11 mouse cellular contexts compared by ENCODE assay signal in genomic region chr4:124811347-124811975, GRCm38 (mm10). TPM values are rescaled to one million over a fixed set of nuclear protein-coding genes. Genes with fewer than 3 reads are reported as not detected.
DNase-seq lines count a peak whose midpoint lies in the region; ATAC-seq lines count a peak whose summit lies in the region.
"Had no signal": no experiment of that assay in that cellular context is flagged by ENCODE, and none has a peak within 500 bp of the region (broad histone marks: within the 10 kb centered on the region; RNA-seq: fewer than 3 reads in every experiment).

No protein-coding gene starts in this region.

- no peak overlapping the region for H3K4me3 ChIP-seq in hindbrain, embryonic 13.5 days
- H3K4me3 ChIP-seq: embryonic facial prominence, embryonic 12.5 days; heart, adult 2 months had no signal

- no peak overlapping the region for H3K4me2 ChIP-seq in hindbrain, embryonic 13.5 days
- H3K4me2 ChIP-seq: embryonic facial prominence, embryonic 12.5 days had no signal

- 14% methylated on average over 9 of the region's 9 CpGs for WGBS in hindbrain, embryonic 13.5 days

- intact Hi-C loops in left cerebral cortex, postnatal 14 days (cut with DNase I) = no loop called here

- H3K27me3 ChIP-seq in hindbrain, embryonic 13.5 days = no peaks in the 10 kb centered on the region
- H3K27me3 ChIP-seq: embryonic facial prominence, embryonic 12.5 days had no signal

- peak overlapping the region; percentile 41 for H3K27ac ChIP-seq in hindbrain, embryonic 13.5 days
- H3K27ac ChIP-seq: embryonic facial prominence, embryonic 12.5 days; heart, adult 2 months; macrophage had no signal

- ATAC-seq in hindbrain, embryonic 13.5 days (ENCODE audit: low FRiP score) = no peak

- peak; percentile 30 to 32 for DNase-seq in cerebellum, adult 18-20 months
- no peak for DNase-seq in cerebellum, adult 11 months
- DNase-seq in ZHBTc4 (ENCODE audit: low read depth, low spot score) = peak; percentile 32
- DNase-seq in left cerebral cortex, postnatal 14 days (ENCODE audit: low spot score in 2 of 2) = peak; percentile 62 to 77
- no peak for DNase-seq in urinary bladder, postnatal 10 days (ENCODE audit: low spot score)
- no peak for DNase-seq in kidney, adult 11 months
- no peak for DNase-seq in urinary bladder, postnatal 25 days (ENCODE audit: low spot score)

- H3K9ac ChIP-seq in hindbrain, embryonic 13.5 days = peak overlapping the region; percentile 53
- H3K9ac ChIP-seq: embryonic facial prominence, embryonic 12.5 days had no signal

- H3K9me3 ChIP-seq in hindbrain, embryonic 13.5 days = no peaks in the 10 kb centered on the region
- H3K9me3 ChIP-seq: embryonic facial prominence, embryonic 12.5 days had no signal

- peaks cover 39% of the 10 kb centered on the region for H3K36me3 ChIP-seq in hindbrain, embryonic 13.5 days

- H3K4me1 ChIP-seq in hindbrain, embryonic 13.5 days (replicated peaks) = peaks cover 33% of the 10 kb centered on the region
- H3K4me1 ChIP-seq: embryonic facial prominence, embryonic 12.5 days had no signal

RNA-seq across cellular contexts. Expression of gene Mtf1, which starts 9.6 kb away (rescaled TPM):
- polyA plus RNA-seq in hindbrain, embryonic 13.5 days (2015; fragmentation: Nextera tagmentation; extraction: Ambion mirVana) = 13.5 and 14.8 TPM in 2 replicates
- 10 to 100 TPM; 24.5 to 25.8 TPM for total RNA-seq in left cerebral cortex, postnatal 14 days (2021)

RNA-seq across cellular contexts. Expression of gene Yrdc, which starts 39.0 kb away (rescaled TPM):
- 40.5 and 41.1 TPM in 2 replicates for polyA plus RNA-seq in hindbrain, embryonic 13.5 days (2015; fragmentation: Nextera tagmentation; extraction: Ambion mirVana)
- total RNA-seq in left cerebral cortex, postnatal 14 days (2021) = 10 to 100 TPM; 29.6 to 29.7 TPM

RNA-seq across cellular contexts. Expression of gene 1110065P20Rik, which starts 39.5 kb away (rescaled TPM):
- polyA plus RNA-seq in hindbrain, embryonic 13.5 days (2015; fragmentation: Nextera tagmentation; extraction: Ambion mirVana) = 77.8 and 84.4 TPM in 2 replicates
- total RNA-seq in left cerebral cortex, postnatal 14 days (2021) = 10 to 100 TPM; 88.7 to 91.2 TPM

RNA-seq across cellular contexts. Expression of gene Maneal, which starts 50.5 kb away (rescaled TPM):
- 8.1 and 8.8 TPM in 2 replicates for polyA plus RNA-seq in hindbrain, embryonic 13.5 days (2015; fragmentation: Nextera tagmentation; extraction: Ambion mirVana)
- total RNA-seq in left cerebral cortex, postnatal 14 days (2021) = 10 to 100 TPM; 51.1 to 55.7 TPM

Comparison
In these comparisons a context has a peak if more than half of its experiments do, and no peak if none do; other contexts are left out.
1. DNase-seq: peak in cerebellum, adult 18-20 months (2 of 2), ZHBTc4 (single experiment) and left cerebral cortex, postnatal 14 days (2 of 2); none in cerebellum, adult 11 months (single experiment), urinary bladder, postnatal 10 days (single experiment), kidney, adult 11 months (single experiment) and urinary bladder, postnatal 25 days (single experiment).